Mouse (Mus musculus) mature B cell (primary cell): Measurements from ENCODE around the gene Ppp1r36.

Source experiments
- in situ Hi-C: fragments of 300-500 bp; cut with MboI; formaldehyde crosslinking; loops from 2 replicates; pipeline ENCODE4 v1.14.3; 2019

Ppp1r36 gene

DNA sequence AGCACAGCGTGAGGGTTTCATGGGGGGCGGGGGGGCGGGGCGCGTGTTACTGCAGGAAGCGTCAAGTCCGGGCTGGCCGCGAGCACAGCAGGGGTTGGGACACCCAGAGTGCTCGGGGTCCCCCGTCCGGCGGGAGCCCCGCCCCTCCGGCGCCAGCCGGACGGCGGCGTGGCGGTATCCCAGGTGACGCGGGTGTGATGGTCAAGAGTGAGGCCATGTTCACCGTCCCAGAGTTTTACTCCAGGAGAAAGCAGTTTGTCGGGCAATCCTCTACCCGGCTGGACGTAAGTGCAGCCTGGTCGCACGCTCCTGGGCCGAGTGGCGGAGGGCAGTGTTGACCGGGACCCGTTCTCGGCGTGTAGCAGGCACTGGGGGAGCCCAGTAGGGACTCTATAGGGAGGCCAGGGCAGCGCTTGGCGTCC, at the start of gene Ppp1r36:
TSS of gene Ppp1r36 (plus strand) at position 106 of the 422 bp plus-strand sequence.
- in situ Hi-C loops = no loop called here

DNA sequence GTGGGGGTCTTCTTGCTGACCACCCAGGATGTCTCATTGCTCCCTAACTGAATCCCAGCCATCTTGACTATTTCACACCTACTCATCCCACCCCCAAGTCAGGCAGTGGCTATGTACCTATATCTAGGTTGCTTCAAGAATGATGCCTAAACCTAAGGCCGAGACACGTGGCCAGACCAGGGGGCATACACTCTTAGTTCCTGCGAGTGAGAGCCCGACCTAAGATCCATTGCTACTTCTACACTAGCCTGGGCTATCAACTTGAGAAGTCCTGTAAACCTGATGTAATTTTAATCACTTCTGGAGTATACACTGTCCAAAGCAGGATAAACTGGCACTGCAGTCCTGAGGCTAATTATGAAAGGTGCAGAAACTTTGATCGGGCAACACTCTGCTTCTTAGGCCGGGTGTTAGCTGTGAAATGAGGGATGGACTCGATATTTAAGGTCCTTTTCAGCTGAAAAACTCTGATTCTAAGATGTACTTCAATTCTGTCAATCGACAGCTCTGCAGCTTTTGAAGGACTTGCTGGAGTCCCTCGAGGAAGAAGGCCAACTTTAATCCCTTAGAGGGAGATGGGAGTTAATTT, 49.0 kb upstream of the Ppp1r36 start:
- in situ Hi-C loops = no loop called here

DNA sequence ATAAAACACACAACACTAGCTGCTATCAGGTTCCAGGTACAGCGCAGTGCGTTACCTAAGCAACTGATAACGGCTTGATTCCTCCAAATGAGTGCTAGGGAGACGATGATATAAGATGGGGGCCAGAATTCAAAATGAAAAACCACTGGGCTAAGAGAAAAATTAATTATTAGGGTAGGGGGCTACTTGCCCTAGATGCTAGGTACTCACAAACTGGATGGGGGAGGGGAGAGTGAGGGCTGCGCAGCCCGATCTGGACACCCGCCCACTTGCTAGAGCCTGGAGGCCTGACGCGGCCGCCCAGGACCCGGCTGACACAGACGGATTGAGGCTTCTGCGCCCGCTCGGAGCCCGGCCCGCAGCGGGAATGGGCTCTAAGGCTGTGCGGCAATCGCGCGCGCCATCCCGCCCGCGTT, 48.5 kb upstream of the Ppp1r36 start:
- in situ Hi-C loops = no loop called here

DNA sequence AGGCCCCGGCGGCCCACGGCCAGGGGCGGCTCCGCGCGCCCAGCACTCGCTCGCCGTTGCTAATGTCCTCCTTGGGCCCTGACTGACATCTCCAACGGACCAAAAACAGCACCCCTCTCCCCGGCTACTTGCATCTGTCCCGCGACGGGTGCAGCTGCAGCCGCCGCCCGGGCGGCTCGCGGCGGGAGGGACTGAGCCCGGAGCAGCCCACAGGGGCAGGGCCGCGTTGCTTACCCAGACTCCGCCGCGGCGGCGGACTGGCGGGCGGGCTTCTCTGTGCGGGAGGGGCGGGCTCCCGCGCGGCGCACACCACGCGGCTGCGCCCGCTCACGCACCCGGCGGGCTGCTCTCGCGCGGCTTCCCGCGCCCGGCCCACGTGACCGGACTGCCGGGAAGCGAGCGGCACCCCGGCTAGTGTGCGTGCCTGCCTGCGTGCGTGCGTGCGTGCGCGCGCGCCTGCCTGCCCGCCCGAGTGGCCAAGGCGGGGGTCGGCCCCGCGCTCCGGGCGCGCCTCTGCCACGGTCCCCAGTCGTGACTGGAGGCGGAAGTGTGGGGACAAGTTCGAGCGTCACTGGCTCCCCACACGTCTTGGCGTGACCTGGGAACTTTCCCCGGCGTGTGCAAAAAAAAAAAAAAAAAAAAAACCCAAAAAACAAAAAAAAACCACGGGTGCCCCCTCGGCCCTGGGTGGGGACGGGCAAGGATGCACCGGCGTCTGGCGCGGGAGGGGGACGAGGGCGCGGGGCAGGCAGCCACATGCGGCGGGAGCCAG, 47.9 kb upstream of the Ppp1r36 start, which contains the start of gene Zbtb25:
TSS of gene Zbtb25 (minus strand) at position 397 of the 772 bp plus-strand sequence.
- in situ Hi-C loops = no loop called here

DNA sequence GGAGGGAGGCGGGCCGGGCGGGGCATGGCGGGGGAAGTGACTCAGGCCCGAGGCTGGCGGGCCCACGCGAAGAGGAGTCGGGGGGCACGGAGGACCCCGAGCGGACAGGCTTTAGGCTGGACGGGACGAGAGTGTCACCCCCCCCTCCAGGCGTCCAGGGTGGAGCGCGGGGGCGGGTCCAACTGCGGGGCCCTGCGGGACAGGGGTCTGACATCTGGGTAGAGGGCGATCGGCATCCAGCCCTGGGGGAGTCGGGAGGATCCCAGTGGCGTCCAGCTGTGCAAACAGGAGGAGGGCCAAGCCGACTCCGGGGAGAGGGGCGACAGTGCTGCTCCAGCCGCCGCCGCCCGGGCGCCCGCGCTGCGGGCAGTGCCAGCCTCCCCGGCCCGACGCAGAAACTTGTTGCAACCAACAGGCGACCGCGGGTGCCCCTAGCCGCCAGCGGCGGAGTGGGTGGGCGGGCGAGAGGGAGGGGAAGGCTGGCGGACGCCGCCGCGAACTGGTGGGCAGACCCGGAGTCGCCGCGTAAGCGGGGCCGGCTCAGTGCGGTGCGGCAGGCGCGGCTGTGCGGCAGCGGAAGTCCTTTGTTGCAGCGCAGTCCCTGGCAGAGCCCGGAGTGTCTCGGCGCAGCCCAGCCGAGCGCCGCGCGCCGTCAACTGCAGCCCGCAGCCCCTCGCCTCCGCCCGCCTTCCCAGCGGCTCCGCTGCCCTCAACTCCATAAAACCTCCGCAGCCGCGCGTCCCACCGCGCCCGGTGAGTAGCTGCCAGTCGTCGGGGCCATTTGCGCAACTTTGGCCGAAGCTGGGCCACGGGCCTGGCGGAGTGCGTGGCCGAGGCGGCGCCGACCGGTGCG, 47.1 kb upstream of the Ppp1r36 start, which contains the start of gene Zbtb1:
TSS of gene Zbtb1 (plus strand) at position 289 of the 853 bp plus-strand sequence.
- in situ Hi-C loops = no loop called here

DNA sequence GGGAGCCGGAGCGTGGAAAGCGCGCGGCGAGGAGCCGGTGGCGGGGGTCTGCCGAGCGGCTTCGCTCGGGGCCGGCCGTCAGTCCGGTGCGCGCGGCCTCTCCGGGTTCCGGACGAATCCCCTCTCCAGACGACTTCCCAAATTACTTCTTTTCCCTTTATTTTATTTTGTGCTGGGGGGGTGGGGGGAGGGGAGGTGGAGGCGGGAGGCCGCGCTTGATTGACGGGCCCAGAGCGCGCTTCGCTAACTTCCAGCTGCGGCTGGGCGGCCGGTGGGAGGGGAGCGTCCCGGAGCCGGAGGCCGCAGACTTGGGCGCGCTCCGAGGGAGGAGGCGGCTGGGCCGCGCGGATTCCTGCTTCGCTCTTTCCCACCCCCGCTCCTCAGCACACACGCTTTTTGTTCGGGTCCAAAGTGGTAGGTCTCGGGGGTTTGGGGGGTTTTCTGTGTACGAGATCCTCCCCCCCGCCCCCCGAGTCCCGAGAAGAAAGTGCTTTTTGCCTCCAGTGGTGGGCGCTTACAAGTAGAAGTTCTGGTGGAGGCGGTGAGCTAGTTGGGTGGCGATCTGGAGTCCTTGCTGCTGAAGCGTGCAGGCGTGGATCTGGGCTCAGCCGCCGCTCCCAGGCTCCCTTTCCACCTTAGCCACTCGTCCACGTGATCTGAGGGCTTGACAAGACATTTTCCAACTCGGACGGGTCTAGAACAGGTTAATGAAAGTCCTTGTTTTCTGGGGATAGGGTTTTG, 46.3 kb upstream of the Ppp1r36 start:
- in situ Hi-C loops = no loop called here

DNA sequence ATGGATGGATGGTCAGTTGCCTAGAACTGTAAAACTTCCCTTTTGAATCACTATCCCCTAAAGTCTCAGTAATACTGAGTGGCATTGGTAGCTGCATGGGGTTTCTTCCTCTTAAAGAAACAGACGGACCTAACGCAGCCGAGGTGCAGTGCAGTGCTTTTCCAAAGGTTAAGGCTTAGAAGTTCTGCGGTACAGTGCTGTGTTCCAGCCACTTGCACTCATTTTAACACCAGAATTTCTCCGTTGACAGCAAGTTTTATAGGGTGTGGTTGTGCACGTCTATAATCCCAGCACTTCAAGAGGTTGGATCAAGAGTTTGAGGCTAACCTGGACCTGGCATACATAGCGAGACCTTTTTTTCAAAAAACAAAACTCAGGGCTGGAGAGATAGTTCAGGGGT, 45.3 kb upstream of the Ppp1r36 start:
- in situ Hi-C loops = no loop called here

DNA sequence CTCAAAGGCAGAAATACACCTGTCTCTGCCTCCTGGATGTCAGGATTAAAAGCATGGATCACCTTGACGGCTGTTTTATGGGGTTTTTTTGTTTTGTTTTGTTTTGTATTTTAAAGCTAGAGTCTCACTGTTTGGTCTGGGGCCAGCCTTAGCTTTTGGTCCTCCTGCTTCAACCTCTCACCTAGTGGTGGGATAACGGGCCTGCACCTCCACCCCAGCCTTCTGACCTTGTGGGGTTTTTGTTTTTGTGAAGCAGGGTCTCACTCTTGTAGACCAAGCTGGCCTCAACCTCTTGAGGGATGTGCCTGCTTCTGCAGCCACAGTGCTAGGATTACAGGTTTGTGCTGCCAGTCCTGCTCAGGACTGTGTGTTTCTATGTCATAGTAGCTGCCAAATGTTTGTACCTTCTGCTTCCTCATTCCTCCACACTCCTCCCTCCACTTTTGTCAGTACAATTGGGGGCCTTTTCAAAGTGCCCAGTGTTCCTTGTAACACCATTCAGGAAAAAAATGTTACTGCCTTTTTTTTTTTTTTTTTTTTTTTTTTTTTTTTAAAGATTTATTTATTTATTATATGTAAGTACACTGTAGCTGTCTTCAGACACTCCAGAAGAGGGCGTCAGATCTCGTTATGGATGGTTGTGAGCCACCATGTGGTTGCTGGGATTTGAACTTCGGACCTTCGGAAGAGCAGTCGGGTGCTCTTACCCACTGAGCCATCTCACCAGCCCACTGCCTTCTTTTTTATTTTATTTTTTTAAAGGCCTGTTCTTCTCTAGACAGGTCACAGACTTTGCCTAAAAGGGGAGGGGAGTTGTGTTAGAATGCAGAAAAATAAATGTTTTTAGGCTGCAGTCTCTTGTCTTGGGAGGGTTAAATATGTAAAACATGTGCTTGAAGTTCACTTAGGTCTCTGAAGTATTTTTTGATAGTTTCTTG, 44.2 kb upstream of the Ppp1r36 start:
- in situ Hi-C loops = no loop called here

DNA sequence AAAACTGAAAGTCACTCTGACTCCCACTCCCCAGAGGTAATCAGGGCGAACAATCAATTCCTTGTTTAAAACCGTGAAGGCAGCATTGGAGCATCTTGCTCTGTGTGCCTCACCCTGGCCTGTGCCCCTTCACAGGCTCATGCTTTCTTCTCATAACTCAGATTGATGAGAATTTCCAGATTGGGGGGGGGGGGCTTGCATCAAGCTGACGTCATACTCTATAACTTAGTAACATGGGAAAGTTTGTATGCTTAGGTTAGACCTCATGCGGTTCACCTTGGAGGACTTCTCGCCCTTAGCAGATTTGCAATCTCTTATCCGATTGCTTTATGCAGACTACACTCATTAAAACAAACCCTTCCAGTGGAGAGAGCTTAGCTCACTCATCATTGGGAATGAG, 43.3 kb upstream of the Ppp1r36 start:
- in situ Hi-C loops = no loop called here

DNA sequence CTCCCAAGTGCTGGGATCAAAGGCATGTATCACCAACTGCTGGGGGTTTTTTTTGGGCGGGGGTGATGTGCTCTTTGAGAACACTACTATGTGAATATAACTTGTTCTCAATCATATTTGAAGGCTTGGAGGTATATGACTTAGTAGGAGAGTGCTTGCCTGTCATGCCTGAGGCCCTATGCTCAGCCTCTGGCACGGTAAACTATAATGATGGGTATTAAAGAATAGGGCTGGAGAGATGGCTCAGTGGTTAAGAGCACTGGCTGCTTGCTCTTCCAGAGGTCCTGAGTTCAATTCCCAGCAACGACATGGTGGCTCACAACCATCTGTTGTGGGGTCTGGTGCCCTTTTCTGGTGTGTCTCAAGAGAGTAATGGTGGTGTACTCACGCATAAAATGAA, 42.4 kb upstream of the Ppp1r36 start:
- in situ Hi-C loops = no loop called here

DNA sequence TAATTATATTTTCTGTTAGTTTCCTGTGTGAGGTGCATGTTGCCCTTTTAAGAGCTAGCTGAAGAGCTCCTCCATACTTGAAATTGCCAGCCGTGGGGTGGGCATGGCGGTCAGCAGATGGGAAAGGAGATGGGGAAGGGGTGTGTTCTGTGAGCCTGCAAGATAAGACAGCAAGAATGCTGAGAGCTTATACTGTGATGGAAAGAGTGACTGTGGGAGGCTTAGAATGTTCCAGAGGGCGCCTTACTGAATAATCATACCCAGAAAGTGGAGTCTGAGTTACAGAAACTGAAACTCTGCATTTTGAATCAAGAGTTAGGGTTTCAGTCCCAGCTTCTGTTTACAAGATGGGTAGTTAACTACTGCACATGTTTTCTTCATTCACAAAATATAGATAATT, 41.8 kb upstream of the Ppp1r36 start:
- in situ Hi-C loops = no loop called here

DNA sequence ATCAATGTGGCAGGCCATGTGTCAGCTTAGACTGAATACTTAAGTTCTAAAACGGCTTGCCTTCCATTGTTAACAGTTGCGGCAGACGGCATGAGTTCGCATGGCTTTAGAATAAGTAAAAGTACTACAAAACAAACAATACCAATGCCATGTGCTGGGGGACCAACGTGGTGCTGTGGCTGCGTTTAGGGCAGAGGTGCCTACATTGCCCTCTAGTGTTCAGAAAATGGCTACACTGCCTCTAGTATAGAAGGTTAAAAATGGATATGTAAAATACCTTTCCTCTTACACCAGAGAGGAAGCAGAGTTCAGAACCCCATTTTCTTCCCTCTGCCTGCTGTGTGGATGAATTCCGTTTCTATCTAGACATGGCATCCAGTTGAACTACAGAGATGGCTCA, 40.7 kb upstream of the Ppp1r36 start:
- in situ Hi-C loops = no loop called here

DNA sequence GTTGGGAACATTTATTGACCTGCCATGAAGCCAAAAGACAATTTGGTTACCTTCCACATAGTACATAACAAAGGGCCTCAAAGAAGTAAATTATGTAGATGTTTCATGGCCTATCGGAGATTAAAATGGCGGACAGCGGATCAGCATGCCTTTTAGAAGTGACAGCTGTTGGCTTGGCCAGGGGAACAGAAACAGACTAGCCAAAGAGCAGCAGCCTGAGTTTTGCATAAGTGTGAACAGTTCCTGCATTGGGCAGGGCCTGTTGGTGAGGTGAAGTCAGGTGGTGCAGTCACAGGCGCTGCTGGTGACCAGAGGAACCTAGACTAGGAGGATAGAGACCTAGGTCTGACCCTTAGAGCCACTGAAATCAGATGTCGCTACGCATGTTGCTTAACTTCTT, 40.3 kb upstream of the Ppp1r36 start:
- in situ Hi-C loops = no loop called here

DNA sequence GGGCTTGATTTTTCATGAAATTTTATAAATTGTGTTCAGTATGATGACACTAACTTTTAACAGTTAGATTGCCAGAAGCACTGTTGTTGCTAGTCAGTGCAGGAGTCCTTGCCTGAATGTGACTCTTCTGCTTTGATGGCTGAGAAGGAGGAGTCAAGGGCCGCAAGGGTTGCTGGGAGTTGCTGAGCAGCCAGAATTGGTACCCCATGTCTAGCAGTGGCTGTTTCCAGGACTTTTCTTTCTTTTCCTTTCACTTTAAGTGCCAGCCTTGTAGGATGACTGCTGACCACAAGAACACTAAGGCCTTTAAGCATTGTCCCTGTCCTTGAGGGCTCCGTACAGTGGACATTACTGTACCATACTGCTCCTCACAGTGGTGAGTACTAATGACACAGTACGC, 39.6 kb upstream of the Ppp1r36 start:
- in situ Hi-C loops = no loop called here

DNA sequence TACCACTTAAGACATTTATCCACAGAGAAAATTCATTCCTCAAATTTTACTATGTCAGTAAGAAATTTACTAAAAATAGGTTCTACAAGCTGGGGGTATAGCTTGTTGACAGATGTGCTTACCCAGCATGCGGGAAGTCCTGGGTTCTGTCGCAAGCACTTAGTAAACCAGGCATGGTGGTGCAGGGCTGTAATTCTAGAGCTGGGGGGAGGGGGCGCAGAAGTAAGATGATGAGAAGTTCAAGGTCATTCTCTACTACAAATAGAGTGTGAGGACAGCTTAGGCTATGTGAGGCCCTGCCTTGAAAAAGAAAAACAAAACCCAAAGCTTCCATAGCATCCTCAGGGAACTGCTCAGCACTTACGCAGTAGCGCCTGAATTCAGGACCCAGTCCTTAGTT, 38.8 kb upstream of the Ppp1r36 start:
- in situ Hi-C loops = no loop called here

DNA sequence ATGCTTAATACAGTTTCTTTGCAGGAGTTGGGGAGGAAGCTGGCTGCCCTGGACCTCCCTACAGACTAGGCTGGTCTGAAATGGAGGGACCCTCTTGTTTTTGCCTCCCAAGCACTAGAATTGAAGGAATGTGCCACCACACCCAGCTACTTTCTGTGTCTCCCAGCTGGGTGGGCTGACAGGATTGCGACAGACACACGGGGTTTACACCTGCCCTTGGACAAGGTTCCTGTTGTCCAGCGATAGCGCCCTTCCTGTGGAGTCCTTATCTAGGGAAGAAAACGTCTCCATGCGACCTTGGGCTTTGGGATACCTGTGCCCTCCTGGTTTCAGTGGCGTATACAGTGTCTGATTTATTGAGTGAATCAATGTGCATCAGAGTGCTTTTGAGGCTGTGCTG, 37.2 kb upstream of the Ppp1r36 start:
- in situ Hi-C loops = no loop called here

DNA sequence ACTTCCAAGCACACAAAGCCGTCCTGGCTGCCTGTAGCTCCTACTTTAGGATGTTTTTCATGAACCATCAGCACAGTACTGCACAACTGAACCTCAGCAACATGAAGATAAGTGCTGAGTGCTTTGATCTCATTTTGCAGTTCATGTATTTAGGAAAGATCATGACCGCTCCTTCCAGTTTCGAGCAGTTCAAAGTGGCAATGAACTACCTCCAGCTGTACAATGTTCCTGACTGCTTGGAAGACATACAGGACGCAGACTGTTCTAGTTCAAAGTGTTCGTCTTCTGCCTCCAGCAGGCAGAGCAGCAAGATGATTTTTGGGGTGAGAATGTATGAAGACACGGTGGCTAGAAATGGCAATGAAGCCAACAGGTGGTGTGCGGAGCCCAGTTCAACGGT, 32.0 kb upstream of the Ppp1r36 start:
- in situ Hi-C loops = no loop called here

DNA sequence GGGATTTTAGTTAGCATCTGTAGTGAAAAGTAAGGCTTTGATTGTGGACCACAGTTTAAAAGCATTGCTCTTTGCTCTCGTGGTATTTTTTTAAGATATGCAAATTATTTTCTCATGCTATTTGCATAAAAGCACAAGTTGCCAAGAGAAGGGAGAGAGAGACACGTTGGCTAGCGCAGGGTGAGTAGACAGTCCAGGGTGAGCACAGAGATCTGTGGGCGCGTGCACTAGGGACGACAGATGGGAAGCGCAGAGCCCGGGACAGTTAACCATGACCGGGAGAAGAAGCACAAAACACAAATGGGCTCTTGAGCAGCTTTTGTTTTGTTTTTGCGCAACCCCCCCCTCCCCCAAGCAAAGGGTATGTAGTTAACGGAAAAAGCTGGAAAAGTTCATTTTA, 28.5 kb upstream of the Ppp1r36 start:
- in situ Hi-C loops = no loop called here

DNA sequence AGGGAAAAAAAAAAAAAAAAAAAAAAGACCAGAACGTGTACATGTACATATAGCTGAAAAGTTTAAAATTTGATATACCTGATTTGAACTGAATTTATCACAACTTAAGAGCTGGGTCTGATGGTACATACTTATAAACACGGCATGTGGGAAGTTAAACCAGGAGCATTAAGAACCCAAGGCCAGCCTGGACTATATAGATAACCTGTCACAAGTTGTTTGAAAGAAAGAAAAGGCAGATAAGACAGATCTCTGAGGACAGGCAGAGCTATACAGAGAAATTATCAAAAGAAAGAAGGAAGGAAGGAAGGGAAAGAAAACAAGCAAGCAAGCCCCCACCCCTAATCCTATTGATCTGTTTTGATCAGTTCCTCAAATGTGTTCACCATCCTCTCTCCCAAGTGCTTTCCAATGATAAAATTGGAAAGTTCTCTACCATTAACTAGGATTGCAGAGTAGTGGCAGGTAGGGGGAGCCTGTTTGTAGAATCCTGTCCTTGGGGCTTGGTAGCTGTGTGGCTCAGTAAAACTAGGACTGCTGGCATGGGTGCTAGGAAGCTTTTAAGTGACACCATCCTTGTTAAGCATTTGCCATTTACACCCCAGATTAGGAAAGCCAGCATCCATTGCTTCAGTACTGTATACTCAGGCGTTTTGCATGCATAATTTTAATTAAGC, 25.6 kb upstream of the Ppp1r36 start:
- in situ Hi-C loops = no loop called here

DNA sequence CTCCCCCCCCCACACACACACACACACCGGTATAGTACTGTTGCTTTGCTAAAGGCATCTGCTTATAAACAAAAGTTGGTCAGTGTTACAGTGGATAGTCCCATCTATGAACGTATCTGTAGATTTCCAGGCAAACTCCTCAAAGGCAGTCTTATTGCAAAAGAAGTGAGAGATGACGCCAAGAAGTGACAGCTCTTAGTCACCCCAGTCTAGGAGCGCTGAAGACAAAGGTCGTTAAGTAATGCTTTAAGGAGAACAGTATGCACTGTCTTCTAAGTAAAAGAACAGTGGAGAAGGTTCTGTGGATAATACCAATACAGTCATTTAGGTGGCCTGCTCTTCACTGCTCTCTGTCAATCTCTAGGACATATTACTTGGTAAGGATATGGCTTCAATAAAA, 24.4 kb upstream of the Ppp1r36 start:
- in situ Hi-C loops = no loop called here
